Mouse (Mus musculus): ENCODE measurements around the gene Sh3bgr.

Gene Sh3bgr

DNA sequence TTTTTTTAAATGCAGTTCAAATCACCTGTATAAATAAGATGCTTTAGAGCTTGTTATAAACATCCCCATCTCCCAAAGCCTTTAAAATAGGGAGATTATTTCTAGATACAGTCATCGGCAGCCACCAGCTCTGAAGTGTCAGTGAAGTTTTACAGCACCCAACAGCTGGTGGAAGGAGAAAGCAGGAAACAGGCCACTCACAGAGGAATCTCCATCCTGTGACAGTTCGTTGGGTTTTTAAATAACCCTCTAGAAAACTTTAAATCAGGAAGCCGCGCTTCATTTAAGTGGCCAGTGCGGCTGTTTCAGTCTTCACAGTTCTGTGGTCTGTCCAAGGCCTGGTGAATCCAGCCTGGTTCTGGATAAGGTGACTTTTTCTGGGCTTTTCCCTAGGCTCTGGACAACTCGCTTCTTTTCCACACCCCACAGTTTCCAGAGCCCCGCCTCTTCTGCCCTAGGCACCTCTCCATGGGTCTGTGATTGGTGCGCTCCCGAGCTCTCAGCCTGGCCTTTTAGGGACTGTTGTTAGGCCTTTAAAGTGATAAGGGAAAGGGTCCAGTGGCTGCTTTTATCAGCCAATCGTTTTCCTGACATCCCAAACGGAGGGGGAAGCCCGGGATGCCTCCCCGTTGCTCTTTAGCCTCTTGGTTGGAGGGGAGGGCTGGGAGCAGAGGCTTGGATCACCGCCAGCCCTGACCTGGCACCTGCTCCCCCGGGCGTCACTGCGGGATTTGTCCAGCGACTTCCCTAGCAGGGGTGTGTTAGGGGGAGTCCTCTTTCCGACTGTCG is at the start of gene Sh3bgr:
Gene Sh3bgr, plus strand, starts transcription at position 538 of the 789 bp plus-strand sequence.
- 20% methylated on average over 20 of the region's 20 CpGs for WGBS

DNA sequence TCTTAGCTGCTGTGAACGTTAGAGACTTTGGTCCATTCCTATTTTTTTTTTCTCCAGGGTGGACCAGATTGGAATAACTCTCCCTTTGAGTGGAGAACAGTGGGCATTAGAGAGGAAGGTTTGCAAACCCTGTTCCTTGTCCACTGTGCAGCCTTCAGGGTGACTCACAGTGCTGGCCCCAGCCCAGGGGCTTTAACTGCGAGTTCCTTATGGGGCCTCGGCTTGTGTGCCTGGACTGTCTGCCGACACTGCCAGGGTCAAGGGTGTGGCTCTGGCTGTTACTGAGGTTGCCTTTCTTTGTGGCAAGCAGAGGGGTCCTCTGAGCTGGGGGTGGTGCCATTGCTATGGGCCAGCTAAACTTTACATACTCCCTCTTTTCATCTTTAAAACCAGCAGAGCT is 49.3 kb upstream of the Sh3bgr start:
- 59% methylated on average over 4 of the region's 4 CpGs for WGBS

DNA sequence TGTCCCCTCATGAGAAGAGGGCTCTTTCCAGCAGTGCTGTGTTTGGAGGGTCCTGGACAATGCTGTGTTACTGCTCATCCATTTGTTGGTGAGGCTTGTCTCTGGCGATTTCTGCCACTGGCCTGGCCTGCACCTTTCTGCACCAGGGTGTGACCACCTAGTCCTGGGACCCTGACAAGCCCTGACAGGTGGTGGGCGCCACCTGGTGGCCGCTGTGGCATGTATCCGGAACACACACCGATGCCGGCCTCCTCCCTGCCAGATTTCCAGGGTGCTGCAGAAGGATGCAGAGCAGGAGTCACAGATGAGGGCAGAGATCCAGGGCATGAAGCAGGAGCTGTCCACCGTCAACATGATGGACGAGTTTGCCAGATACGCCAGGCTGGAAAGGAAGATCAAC is 48.7 kb upstream of the Sh3bgr start:
- 24% methylated on average over 9 of the region's 9 CpGs for WGBS

DNA sequence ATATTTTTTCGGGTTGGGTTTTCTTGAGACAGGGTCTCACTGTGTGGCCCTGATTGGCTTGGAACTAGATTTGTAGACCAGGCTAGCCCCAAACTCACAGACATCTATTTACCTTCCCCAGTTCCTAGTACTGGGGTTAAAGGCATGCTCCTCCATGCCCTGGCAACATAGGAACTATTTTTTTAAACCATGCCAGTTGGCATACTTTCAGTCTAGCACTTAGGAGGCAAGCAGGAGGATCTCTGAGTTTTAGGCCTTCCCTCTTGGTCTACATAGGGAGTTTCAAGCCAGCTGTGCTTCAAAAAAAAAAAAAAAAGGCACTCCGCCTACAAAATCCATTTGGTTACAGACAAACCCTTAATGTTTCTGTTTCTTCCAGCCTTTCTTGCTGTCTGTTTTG is 45.8 kb upstream of the Sh3bgr start:
- 89% methylated on average over 2 of the region's 2 CpGs for WGBS

DNA sequence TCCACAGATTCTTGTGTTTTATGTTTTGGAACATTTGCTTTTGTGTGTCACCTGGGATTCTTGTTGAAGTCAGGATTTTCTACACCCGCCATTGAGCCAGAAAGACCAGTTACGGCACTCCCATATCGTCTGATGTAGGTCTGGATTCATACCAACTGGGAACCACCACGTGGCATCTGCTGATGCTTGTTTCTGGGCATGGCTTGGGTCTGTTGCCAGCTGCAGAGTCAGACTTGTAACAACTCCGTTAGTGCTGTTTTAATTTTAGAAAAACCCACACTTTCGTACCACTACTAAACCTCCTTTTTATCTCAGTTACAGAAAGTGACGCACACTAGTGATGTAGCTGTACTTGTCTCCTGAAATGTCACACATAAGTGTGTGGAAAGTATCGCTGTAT is 44.2 kb upstream of the Sh3bgr start:
- WGBS, result 33% methylated on average over 8 of the region's 8 CpGs

DNA sequence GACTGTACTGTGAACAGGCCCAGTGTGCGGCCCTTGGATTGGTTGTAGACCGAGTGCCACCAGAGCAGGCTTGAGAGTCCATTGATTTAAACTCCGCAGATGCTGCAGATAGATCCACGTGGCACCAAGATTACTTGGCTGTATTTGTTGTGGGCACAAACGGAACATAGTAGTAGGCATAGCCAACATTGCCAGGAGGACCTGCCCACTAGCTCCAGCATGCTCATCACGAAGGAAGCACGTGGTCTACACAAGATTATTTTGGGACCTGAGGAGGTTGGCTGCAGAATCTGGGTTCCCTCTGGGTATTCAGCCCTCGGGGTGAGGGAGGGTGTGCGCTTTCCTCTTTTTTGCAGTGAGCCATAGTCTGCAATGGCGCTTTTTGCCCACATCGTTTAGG is 43.1 kb upstream of the Sh3bgr start:
- WGBS, result 37% methylated on average over 11 of the region's 11 CpGs

DNA sequence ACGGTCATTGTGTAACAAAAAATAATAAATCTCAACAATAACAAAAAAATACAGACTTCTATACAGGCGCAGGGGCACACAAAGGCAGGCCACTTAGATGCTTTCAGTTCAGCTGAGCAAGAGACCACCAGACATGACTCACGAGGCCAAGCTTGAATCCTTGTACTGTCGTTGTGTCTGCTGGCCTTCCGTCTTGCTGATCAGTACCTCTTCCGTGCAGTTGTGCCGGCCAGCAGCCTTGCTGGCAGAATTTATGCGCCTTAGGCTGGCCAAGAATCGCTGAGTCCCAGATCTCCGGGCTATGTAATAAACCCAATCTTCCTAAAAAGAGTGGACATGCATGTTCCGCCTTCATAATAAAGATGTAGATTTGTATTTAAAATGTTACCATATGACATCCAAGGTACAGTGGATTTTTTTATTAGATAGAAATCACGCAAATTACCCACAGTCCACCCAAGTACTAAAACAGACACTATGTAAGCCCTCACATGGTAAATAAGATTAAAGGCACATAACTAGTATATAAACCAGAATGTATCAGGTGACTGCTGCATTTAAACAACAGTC is 41.7 kb upstream of the Sh3bgr start:
- WGBS, result 75% methylated on average over 12 of the region's 12 CpGs

DNA sequence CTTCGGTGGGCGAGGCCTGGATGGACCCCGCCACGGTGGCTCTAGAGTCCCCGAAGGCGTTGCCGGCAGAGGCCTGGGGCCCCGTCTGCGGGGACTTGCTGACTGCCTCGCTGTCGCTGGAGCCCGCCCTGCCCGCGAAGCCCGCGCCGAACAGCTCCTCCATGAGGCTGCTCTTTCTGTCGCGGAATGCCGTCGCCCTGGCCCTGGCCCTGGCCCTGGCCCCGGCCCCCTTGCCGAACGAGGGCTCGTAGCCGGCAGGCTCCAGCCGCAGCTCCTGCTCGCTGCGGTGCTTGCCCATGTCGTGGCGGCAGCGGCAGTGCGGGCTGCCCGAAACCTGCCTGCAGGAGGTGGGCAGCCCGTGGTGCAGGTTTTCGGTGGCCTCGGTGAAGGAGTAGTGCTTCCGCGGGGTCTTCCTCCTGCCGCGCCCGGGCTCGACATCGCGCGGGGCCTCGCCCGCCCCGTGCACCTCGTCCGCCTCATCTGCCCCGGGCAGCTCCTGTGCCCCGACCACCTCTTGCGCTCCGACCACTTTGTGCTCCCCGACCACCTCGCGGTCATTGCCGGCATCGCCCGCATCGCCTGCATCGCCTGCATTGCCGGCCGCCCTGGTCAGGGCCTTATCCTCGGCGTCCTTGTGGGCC is 41.0 kb upstream of the Sh3bgr start:
- 16% methylated on average over 67 of the region's 67 CpGs for WGBS

DNA sequence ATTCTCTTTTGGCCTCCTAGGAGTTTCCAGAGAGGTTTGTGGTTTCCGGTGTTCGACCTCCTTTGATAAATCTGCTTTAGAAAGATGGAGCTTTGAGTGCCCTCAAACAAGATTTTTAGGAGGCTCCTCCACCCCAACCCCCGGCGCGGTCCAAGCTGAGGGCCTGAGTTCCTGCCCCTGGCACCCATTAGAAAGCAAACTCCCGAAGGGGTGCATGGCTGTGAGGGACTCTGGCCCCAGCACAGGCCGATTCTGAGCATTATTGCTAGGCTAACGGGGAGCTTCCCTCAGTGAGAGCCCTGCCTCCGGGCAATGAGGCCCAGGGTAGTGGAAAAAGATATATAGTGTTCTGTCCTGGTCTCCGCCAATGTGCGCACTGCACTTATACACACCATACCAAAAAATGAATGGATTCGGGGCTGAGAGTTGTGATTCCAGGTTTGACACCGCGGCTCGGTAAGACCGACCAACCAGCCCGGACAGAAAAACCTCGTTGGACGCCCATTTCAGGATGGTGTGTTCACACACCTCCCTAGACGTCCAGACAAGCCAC is 40.4 kb upstream of the Sh3bgr start:
- 91% methylated on average over 20 of the region's 20 CpGs for WGBS

DNA sequence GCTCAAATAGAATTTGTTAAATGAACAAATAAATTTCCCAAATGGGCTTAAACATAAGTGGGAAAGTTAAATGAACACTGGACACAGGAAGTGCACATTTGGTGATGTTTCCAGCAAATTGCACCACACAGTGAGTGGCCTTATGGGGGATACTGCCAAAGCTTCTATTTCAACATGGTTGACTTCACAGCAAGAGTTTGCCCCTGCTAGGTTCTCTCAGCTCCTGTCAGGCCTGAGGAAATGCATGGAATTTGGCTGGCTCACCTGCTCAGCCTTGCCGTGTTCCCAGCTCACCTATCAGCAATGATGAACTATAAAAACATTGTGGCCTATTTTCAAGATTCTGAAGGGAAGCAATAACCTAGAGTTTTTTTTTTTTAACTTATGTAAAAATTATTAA is 39.3 kb upstream of the Sh3bgr start:
- 88% methylated on average over 1 of the region's 1 CpGs for WGBS

DNA sequence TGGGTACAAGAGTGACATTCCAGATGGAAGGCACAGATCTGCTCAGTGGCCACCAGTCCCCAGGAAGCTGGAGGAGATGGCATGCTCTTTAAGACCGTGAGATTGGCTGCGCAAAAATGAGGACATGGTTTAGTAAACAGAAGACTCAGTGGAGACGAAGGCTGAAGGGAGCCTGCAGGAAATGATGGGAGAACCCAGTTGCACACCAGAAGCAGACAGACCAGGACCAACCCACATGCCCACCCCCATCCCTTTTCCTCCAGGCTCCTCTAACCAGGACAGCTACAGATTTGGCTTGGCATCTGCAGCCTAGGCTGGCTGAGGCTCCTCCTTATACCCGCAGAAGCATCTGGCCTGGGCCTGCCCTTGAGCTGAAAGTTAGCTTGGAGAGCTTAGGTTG is 38.9 kb upstream of the Sh3bgr start:
- 78% methylated on average over 4 of the region's 4 CpGs for WGBS

DNA sequence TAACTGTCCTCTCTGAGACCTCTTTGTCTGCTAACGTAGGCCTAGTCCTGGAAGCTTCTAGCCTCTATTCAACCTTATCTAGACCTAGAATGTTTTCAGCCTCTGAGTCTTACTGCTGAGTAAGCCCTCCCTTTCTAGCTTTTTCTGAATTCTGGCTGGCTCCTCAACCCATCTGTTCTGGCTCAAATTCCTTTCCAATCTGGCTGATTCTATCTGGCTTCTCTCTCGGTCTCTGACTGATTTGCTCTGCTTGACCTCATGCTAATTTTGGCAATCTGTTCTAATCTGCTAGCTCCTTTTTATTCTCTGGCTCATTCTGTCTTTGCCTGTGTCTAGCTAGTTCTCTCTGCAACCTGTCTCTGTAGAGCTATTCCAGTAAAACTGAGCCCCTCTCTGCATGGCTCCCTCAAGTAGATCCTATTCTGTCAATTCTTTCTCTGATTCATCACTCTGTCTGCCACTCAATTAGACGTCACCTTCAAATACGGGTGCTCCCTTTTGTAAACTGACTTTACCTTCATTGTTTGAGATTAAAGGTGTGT is 34.5 kb upstream of the Sh3bgr start:
- 60% methylated on average over 4 of the region's 4 CpGs for WGBS

DNA sequence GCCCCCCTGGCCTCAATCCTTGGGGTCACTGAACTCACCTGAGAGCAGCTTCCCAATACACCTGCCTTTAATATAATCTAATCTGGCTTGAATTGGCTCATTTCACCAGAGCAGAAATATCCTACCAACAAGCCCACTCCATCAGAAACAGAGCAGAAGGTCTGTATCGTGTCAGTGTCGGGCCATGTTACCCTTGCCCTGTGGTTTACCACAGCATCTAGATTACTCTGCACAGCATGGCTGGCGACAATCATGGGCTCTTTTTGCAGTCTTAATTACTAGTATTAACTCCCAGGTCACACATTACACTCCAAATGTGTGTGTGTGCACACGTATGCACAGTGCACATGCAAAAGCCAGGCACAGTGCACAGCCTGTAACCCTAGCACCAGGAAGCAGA is 31.4 kb upstream of the Sh3bgr start:
- 96% methylated on average over 4 of the region's 4 CpGs for WGBS

DNA sequence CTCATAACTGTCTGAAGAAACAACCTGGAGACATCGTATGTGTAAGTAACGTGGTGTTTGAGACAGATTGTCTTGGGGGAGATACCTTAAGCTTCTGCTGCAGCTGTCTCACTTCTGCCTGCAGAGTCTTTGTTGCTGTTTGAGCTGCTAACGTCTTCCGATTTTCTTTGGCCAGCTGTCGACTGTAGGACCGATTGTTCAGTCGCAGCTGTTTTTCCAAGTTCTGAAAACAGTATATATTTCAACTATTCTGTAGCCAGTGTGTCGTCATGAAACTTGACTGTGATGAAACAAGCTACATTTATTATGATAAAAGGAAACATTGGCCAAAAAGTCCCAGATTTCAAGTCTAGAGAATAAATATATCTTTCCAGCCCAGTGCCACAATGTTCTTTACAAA is 26.6 kb upstream of the Sh3bgr start:
- 72% methylated on average over 8 of the region's 8 CpGs for WGBS

DNA sequence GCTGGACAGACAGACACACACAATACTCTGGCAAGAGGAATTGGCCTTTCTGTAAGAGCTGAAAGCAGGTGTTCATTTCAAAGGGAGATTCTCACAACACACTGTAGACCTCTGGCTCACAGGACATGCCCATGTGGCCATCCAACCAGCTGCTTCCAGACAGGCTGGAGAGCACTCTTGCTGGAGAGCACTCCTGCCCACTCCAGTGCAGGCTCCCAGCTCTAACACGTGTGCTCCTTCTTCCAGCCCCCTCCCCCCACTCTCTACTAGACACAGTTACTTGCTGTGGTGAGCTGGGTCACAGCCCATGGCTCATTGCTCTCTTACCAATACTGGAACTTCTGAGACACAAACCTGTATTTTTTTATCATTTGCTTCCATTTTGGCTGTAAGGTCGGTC is 24.9 kb upstream of the Sh3bgr start:
- WGBS, result 59% methylated on average over 2 of the region's 2 CpGs

DNA sequence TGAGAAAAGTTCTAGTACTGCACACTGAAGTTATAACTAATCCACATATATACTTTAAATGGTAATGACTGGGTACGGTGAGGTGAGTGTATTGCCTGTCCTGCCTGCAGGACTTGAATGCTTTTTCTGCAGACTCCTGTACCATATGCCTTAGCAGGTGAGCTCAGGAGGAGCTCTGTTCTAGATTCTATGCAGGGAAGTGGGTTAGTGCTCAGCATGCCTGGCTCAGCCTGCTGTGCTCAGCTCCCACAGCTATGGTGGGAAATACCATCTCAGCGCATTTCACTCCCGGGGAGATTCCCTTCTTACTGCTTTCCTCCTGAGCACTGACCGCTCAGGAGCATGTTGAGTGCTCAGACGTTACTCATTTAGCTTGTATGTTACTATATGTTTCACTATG is 12.6 kb upstream of the Sh3bgr start:
- WGBS, result 85% methylated on average over 5 of the region's 5 CpGs

DNA sequence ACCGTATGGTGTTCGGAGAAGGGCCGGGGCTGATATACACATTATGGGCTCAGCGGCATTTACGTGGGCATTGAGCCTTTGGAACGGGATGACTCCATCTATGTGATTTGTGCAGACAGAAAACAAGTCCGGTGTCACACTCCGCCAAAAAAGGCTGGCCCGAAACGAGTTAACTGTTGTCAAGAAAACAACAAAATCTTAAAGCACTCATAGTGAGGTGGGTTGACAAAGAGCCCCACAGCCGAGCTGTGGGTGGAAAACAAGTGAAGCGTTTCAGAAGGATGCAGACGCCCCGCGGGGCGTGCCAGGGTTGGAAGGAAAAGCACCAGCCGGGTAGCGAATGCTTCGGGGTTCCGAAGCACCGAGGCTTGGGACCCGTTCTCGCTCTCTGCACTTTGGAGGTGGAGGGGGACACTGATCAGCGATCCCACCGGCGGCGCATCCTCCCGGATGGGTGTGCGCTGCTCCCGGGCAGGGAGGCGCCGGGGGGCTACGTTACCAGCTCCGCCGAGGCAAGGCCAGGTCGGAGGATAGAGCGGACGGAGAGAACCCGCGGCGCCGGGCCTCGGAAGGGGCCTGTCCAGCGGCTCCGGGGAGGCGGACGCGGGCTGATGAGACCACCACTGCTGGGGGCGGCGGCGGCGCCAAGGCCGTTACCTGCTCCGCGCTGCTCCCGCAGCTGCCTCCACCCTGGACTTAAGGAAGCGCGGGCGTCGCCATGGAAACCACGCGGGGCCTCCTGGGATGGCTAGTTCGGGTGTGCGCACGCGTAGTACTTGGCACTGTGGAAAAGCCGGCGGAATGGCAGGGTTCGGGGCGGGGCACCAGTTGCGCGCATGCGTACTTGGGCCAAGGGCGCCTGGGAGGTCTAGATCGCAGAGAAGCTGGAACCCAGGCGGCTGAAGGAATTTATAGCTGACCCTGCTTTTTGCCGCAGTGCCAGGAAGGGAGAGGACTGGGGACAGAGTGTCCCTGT is 8.4 kb upstream of the Sh3bgr start, which contains the start of gene Lca5l:
Gene Lca5l, minus strand, starts transcription at position 741 of the 976 bp plus-strand sequence.
- under 1% methylated on average over 77 of the region's 77 CpGs for WGBS

DNA sequence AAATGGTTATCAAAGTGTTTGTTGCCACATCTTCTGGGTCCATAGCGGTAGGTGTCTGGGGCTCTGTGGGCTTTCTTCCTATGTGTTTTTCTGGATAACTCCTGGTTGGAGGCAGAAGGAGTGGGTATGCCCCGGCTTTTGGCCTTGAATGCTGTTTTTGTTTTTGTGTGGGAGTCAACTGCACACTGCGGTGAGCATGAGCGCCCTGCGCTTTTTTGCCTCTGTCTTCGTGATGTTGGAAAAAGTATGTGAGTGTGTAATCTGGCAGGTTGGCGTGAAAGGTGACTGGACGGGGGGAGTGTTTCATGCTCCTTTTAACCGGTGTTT is 415 bp downstream of the Sh3bgr start:
- 42% methylated on average over 9 of the region's 9 CpGs for WGBS

DNA sequence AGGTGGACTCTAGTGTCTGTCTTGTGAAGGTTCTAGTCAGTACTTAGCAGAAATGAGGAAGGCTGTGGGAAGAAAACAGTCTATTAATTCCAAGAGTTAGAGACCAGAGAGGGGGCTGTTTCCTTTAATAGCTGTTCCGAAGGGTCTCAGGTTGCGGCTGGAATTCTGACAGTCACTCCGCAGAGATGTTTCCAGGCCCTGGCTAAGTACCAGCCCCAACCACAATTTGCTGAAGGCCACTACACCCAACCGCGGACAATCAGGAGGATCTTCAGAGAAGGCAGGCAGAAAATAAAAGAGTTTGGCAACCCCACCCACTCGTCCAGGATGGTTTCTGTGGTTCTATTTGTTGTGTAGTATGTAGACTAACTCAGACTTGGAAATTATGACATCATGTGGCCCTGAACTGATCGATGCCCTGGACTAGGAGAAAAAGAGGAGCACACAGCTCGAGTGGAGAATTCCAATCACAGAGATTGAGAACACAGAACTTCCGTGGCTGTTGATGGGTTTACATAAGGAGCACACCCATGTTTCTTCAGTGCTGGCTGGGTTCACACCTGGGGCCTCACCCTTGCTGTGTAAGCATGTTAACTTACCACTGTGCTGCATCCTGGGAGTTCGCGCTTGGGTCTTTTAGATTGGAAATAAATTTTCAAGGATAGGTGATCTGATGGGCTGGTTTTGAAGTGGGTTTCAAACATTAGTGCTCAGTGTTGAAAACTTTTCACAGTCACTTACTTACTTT is 1.4 kb downstream of the Sh3bgr start:
- WGBS, result 93% methylated on average over 11 of the region's 11 CpGs

DNA sequence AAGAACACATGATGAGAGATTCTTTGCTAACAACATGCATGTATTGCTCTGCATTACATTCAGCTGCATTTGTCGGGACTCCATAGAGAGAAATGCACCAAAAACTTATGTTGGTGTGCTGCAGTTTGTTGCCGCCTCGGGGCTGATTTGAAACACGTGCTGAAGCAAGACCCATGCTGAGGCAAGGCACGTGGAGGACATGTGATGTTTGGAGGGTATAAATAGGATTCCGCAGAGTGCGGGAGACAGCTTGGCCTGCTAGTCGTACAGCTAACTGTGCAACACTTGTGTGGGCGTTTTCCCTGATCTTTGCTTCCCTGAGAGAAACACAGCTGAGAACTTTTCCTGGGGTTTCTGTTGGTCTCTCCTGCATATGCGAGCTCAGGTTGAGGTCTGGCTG is 9.5 kb downstream of the Sh3bgr start:
- 64% methylated on average over 10 of the region's 10 CpGs for WGBS

DNA sequence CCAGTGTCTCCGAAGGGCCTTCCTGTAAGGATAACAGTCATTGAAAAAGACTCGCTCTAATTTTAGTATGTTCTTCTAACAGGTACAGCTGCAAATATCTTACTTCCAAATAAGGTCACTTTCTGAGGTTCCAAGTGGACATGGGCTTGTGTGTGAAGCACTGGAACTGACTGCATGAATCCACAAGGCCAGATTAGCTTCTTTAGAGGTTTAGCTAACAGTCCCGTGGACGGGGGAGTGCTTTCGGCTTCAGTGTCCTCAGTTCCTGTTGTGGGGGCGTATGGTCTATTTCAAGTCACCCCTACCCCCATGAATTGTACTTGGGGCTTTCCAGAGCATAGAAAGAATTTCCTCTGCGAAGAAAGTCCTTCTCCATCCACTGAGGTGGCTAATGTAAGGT is 10.6 kb downstream of the Sh3bgr start:
- WGBS, result 69% methylated on average over 7 of the region's 7 CpGs
